Mouse (Mus musculus): ENCODE measurements around the gene Chchd3. TPM values are rescaled to one million over a fixed set of nuclear protein-coding genes. Genes with fewer than 3 reads are reported as not detected.

Gene Chchd3
- polyA plus RNA-seq (2012; ENCODE audit: insufficient read depth, insufficient read length, low replicate concordance, missing spikeins), result 782 TPM in 1 of 2 replicates, not detected in the other

- under 1% methylated on average over 50 of the region's 50 CpGs for WGBS
- TF ChIP-seq CTCF (IDR thresholded peaks at IDR 0.05; ENCODE audit: insufficient read depth, low read depth, low read length) (no peak), POLR2A (IDR thresholded peaks at IDR 0.05; ENCODE audit: insufficient read depth, low read depth, low read length) (0 out of 2 replicates have a peak, but pooled peaks have one; percentile 25)
These were observed at the start of gene Chchd3 for GRCm38 (mm10) chr6:33059735-33060576. Gene Chchd3 (minus strand): TSS chr6:33060260.

GRCm38 (mm10) chr6:33104661-33105060, 44.6 kb upstream of the Chchd3 start:
- Histone ChIP-seq H3K4me1 (ENCODE audit: control insufficient read depth, insufficient read depth, low read length) (no peaks in the 10 kb centered on the region), H3K4me3 (ENCODE audit: insufficient read depth, low read depth, low read length) (no peak overlapping the region), H3K27ac (ENCODE audit: insufficient read depth, low read depth, low read length) (no peak overlapping the region)
- 87% methylated on average over 6 of the region's 6 CpGs for WGBS
- no peak for TF ChIP-seq CTCF (IDR thresholded peaks at IDR 0.05; ENCODE audit: insufficient read depth, low read depth, low read length)
- TF ChIP-seq POLR2A (IDR thresholded peaks at IDR 0.05; ENCODE audit: insufficient read depth, low read depth, low read length), result no peak

More at GRCm38 (mm10) chr6:33059735-33060576, at the start of gene Chchd3:
- H3K4me1 ChIP-seq (ENCODE audit: control insufficient read depth, insufficient read depth, low read length), result no peaks in the 10 kb centered on the region
- H3K4me3 ChIP-seq (ENCODE audit: insufficient read depth, low read depth, low read length), result peak within 1 kb of the TSS; percentile 76
- H3K27ac ChIP-seq (ENCODE audit: insufficient read depth, low read depth, low read length), result peak within 1 kb of the TSS; percentile 65

GRCm38 (mm10) chr6:33098903-33099302, 38.8 kb upstream of the Chchd3 start:
- Histone ChIP-seq H3K4me3 (ENCODE audit: insufficient read depth, low read depth, low read length) (no peak overlapping the region), H3K27ac (ENCODE audit: insufficient read depth, low read depth, low read length) (no peak overlapping the region), H3K4me1 (ENCODE audit: control insufficient read depth, insufficient read depth, low read length) (peaks cover 6% of the 10 kb centered on the region)
- 67% methylated on average over 4 of the region's 4 CpGs for WGBS
- TF ChIP-seq CTCF (IDR thresholded peaks at IDR 0.05; ENCODE audit: insufficient read depth, low read depth, low read length) (no peak), POLR2A (IDR thresholded peaks at IDR 0.05; ENCODE audit: insufficient read depth, low read depth, low read length) (no peak)

GRCm38 (mm10) chr6:33094671-33095233, 34.7 kb upstream of the Chchd3 start:
- H3K27ac ChIP-seq (ENCODE audit: insufficient read depth, low read depth, low read length), result no peak overlapping the region
- no peak for TF ChIP-seq CTCF (IDR thresholded peaks at IDR 0.05; ENCODE audit: insufficient read depth, low read depth, low read length)
- TF ChIP-seq POLR2A (IDR thresholded peaks at IDR 0.05; ENCODE audit: insufficient read depth, low read depth, low read length), result no peak
- peaks cover 10% of the 10 kb centered on the region for H3K4me1 ChIP-seq (ENCODE audit: control insufficient read depth, insufficient read depth, low read length)
- no peak overlapping the region for H3K4me3 ChIP-seq (ENCODE audit: insufficient read depth, low read depth, low read length)
- WGBS, result 21% methylated on average over 8 of the region's 8 CpGs

GRCm38 (mm10) chr6:33080186-33080585, 20.1 kb upstream of the Chchd3 start:
- no peak overlapping the region for H3K4me3 ChIP-seq (ENCODE audit: insufficient read depth, low read depth, low read length)
- 88% methylated on average over 1 of the region's 1 CpGs for WGBS
- no peak overlapping the region for H3K27ac ChIP-seq (ENCODE audit: insufficient read depth, low read depth, low read length)
- no peaks in the 10 kb centered on the region for H3K4me1 ChIP-seq (ENCODE audit: control insufficient read depth, insufficient read depth, low read length)
- no peak for TF ChIP-seq CTCF (IDR thresholded peaks at IDR 0.05; ENCODE audit: insufficient read depth, low read depth, low read length)
- TF ChIP-seq POLR2A (IDR thresholded peaks at IDR 0.05; ENCODE audit: insufficient read depth, low read depth, low read length), result no peak

- Histone ChIP-seq H3K4me3 (ENCODE audit: insufficient read depth, low read depth, low read length) (no peak overlapping the region), H3K4me1 (ENCODE audit: control insufficient read depth, insufficient read depth, low read length) (no peaks in the 10 kb centered on the region), H3K27ac (ENCODE audit: insufficient read depth, low read depth, low read length) (no peak overlapping the region)
- TF ChIP-seq POLR2A (IDR thresholded peaks at IDR 0.05; ENCODE audit: insufficient read depth, low read depth, low read length), result no peak
- no peak for TF ChIP-seq CTCF (IDR thresholded peaks at IDR 0.05; ENCODE audit: insufficient read depth, low read depth, low read length)
- 86% methylated on average over 19 of the region's 19 CpGs for WGBS
These were observed 18.3 kb upstream of the Chchd3 start for GRCm38 (mm10) chr6:33078260-33078936.

GRCm38 (mm10) chr6:33066462-33066861, 6.4 kb upstream of the Chchd3 start:
- H3K27ac ChIP-seq (ENCODE audit: insufficient read depth, low read depth, low read length), result no peak overlapping the region
- TF ChIP-seq CTCF (IDR thresholded peaks at IDR 0.05; ENCODE audit: insufficient read depth, low read depth, low read length), result no peak
- no peak for TF ChIP-seq POLR2A (IDR thresholded peaks at IDR 0.05; ENCODE audit: insufficient read depth, low read depth, low read length)
- WGBS, result 77% methylated on average over 4 of the region's 4 CpGs

GRCm38 (mm10) chr6:33059276-33059675, 784 bp downstream of the Chchd3 start:
- H3K4me3 ChIP-seq (ENCODE audit: insufficient read depth, low read depth, low read length), result peak overlapping the region; percentile 76
- WGBS, result 23% methylated on average over 7 of the region's 7 CpGs
- no peak overlapping the region for H3K27ac ChIP-seq (ENCODE audit: insufficient read depth, low read depth, low read length)
- no peaks in the 10 kb centered on the region for H3K4me1 ChIP-seq (ENCODE audit: control insufficient read depth, insufficient read depth, low read length)
- TF ChIP-seq POLR2A (IDR thresholded peaks at IDR 0.05; ENCODE audit: insufficient read depth, low read depth, low read length) (no peak), CTCF (IDR thresholded peaks at IDR 0.05; ENCODE audit: insufficient read depth, low read depth, low read length) (no peak)

More at GRCm38 (mm10) chr6:33066462-33066861, 6.4 kb upstream of the Chchd3 start:
- no peak overlapping the region for H3K4me3 ChIP-seq (ENCODE audit: insufficient read depth, low read depth, low read length)
- H3K4me1 ChIP-seq (ENCODE audit: control insufficient read depth, insufficient read depth, low read length), result no peaks in the 10 kb centered on the region
